Mouse (Mus musculus) skeletal muscle tissue, adult 2 months (tissue): ENCODE data around the gene Setdb1.

Source experiments
- DNase-seq: peaks from one replicate; pipeline ENCODE4 v3.0.0-alpha.2; 2012; ENCODE audit warnings: low read depth, low spot score

The Setdb1 gene

GRCm38 (mm10) chr3:95292899-95293298 lies 64.1 kb downstream of the Setdb1 start:
- no peak for DNase-seq

DNA sequence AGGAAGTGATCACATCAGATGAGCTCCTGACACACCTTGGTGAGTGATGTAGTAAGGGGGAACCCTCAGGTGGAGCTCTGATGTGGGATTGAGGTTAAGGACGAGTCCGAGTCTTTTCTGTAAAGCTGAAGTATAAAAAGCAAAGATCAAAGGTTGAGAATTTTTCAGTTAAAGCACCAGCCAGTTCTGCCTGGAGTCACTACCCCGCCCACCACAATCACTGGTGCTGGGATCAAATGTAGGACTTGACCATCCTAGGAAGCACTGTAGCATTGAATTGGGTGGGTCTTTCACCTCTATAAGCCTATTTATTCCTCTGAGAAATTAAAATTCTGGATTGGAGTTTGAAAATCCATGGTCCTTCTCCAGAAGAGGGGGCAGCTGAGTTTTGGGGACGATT lies 66.0 kb downstream of the Setdb1 start:
- DNase-seq = no peak

DNA sequence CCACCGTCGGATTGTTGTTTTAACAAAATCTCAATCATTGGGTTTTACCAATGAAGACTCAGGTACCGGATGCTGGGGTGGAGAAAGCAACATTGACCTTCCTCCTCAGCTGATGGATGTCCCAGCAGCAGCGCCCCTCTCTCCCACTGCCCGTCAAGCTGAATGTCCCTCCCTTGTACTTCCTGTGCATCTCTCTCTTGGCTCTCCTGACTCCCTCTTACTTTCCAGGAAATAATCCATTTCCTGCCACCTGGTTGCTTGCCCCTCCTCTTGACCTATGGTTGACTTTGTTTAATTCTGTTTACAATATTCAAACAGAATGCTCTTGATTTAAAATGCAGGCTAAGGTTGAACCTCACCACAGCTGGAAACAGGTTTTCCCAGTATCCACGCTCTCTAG lies 66.8 kb downstream of the Setdb1 start:
- DNase-seq = no peak

DNA sequence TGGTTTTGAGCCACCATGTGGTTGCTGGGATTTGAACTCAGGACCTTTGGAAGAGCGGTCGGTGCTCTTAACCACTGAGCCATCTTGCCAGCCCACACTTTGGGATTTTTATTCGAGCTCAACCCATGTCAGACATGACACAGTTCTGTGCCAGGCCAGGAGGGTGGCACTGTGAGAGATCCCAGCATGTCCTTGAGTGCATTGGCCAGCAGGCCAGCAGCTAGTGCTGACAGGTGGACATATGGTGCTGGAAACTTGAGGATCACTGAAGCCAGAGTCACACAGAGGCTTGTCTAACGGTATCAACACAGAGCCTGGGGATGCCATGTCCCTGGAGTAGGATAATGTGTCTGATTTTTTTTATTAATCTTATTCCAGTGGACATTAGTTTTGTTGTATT lies 67.6 kb downstream of the Setdb1 start:
- no peak for DNase-seq

- DNase-seq = no peak
These were observed 69.5 kb downstream of the Setdb1 start for GRCm38 (mm10) chr3:95287541-95287940.

GRCm38 (mm10) chr3:95286510-95286909 lies 70.5 kb downstream of the Setdb1 start:
- DNase-seq = no peak

DNA sequence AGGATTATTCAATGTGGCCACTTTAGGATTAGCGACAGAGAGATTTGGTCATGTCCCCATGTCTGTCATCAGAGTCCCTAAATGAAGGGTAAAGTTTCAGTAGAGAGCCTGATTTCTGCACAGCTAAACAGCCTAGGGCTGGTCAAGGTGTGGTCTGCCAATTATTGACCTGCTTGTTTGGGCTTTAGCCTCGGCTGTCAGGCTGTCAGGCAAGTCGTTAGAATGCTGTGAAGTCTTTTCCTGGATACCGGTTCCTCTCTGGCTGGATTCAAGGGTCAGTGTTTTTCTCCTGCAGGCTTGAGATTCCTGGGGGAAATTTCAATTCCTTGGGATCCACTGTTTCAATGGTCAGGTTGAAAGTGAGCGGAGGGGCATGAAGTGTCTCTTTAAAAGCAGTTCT lies 71.0 kb downstream of the Setdb1 start:
- DNase-seq = no peak

DNA sequence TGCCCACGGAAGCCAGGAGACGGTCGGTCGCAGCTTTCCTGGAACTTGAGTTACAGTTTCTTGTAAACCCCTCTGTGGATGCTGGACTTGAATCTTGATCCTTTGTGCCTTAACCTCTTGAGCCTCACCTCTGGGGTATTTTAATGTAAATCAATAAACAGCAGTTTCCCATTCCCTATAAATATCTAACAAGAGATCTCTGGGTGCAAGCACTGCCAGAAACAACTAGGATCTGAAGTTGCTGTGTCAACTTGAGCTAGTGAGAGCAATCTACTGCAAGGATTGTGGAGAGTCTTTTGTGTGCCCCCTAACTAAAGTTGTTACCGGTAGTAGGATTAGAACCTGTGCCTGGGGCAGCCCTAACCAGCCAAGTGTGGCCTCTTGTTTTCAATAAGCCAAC lies 71.6 kb downstream of the Setdb1 start:
- no peak for DNase-seq

DNA sequence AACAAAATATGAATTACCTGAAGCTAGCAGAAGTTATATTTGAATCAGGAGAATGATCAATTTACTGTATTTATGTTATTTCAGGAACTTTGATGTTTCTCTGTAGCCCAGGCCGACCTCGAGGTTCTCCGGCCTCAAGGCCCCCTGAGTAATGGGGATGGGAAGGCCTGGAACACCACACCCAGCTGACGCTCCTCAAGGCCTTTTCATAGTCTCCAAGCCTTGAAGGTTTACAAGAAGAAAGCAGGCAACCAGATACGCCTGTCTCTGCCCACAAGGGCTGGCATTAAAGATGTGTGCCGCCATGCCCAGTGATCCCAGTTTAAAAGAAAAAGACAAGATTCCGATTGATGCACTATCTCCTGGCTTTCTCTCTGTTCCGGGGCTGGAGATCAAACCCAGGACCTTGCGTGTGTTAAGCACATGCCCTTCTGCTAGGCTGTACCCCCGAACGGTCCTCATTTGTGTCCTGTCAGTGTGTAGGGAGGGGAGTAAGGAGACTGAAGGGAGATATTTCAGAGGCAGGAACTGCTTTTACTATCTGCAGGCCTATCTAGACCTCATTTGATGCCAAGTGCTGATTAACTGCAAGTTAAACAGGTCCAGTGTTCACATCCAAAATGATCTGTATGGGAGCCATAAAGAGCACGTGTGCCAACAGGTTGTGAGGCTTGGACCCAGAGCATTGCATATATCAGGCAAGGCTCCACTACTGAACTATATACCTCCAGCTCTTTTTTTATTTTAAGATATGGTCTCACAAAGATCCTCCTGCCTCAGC lies 72.3 kb downstream of the Setdb1 start:
- no peak for DNase-seq

DNA sequence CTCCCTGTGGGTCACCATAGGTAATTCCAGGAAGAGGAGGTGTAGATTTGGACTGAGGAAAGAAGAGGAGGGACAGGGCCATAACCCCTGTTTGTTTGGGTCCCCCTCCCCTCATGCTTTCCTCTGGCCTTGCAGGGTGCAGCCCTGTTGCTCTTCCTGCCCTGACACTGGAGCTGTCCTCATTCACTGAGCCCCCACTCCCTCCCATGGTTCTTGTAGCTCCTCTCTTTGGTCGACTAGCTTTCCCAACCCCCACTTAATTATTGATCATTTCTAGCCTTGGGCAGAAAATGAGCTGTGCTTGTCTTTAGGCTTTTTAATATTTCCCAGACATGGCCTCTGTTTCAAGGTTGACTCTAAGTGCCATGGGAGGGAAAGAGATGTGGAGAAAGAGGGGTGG lies 72.9 kb downstream of the Setdb1 start:
- no peak for DNase-seq

- DNase-seq = no peak
These were observed 73.4 kb downstream of the Setdb1 start for GRCm38 (mm10) chr3:95283589-95283941.

DNA sequence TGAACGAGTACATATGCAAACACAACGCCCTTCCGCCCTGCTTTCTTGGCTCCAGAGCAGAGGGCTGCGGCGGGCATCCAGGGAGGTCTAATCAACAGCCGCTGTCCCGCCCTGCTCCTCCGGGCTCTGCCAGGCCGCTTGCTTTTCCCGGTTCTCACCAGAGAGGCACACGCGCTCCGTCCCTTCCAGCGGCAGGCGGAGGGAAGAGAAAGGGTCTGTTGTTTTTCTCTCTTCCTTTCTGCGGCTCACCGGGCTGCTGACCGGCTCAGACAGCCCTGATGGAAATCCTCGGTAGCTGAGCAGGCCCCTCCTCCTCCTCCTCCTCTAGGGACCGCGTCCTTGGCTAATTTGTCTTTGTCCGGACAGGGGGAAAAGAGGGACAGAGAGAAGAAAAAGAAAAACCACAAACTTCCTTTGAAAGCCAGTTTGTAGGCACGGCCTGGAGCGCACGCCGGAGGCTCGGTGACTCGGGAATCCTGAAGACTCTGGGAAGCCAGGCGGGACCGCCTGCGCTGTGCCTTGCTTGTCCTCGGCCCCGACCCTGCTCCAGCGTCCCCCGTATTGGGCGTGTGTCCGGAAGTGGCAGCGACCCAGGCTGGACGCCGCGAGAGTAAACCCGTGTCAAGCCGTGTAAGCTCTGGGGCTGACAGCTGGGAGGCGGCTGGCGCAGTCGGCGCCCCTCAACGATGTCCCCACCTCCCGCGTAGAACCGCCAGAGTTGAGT lies 74.0 kb downstream of the Setdb1 start:
- peak; percentile 78 for DNase-seq

DNA sequence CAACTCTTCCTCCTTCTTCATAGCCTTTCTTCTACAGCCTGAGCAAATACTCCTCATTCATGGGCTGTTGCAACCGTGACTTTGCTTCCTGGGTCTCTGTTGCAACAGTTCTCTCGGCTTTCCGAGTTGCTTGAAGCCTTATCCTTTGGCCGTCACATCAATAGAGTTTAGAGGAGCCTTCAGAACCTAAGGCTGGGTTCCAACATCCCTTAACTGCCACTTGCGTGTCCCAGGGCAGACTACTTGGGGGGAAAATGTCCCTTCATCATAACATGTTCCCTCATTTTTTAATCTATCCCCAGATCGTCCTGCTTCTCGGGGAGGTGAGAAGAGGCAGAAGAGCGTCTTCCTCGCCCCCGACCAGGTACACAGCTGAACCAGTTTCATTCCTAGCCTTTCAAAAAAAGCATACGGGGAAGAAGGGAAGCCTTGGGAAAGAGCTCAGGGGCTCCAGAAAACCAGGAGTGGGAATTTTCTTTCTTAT lies 74.6 kb downstream of the Setdb1 start:
- DNase-seq = peak; percentile 56

GRCm38 (mm10) chr3:95281216-95282126 lies 75.5 kb downstream of the Setdb1 start, which contains the start of the genes Mindy1 and Prune1:
Gene Mindy1 (plus strand): TSS chr3:95281345.
Gene Prune1 (minus strand): TSS chr3:95282076.
- DNase-seq = peak; percentile 98

GRCm38 (mm10) chr3:95280747-95281146 lies 76.3 kb downstream of the Setdb1 start:
- peak; percentile 43 for DNase-seq

GRCm38 (mm10) chr3:95277149-95277551 lies 79.9 kb downstream of the Setdb1 start:
- peak; percentile 65 for DNase-seq

- no peak for DNase-seq
These were observed 80.5 kb downstream of the Setdb1 start for GRCm38 (mm10) chr3:95276428-95276934.

DNA sequence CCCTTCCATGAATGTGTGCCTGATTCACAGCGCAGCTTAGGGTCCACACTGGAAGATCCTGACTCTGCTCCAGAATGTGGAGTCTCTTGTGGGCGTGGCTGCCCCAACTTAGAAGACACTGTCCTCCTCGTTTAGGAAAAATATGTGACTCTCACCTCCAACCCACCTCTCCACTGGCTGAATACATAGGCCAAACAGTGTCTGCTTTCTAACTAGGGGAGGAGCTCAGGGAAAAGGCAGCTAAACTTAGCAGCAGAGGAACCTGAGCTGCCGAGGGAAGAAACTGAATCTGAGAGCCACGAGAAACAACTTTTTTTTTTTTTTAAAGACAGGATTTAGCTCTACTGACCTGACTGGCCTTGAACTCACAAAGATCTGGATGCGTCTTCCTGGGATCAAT lies 81.8 kb downstream of the Setdb1 start:
- DNase-seq = peak; percentile 86

DNA sequence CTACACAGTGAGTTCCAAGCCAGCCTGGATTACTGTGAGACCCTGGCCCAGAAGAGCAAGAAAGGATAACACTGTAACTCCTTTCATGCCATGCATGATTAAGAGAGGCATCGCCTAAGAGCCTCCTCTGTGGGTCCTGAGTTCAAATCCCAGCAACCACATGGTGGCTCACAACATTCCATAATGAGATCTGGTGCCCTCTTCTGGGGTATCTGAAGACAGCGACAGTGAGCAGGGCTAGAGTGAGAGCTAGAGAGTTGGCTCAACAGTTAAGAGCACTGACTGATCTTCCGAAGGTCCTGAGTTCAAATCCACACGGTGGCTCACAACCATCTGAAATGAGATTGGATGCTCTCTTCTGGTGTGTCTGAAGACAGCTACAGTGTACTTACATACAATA lies 82.5 kb downstream of the Setdb1 start:
- DNase-seq = no peak
